Mouse (Mus musculus) ES-E14 (cell line): ENCODE data around the gene Bpi.

Source experiments
- CHD2 ChIP-seq: IDR thresholded peaks from 2 replicates; pipeline ENCODE4 v1.6.1; 2014; ENCODE audit warnings: mild to moderate bottlenecking, low read depth, low read length, inconsistent platforms
- ZC3H11A ChIP-seq: IDR thresholded peaks from 2 replicates; pipeline ENCODE4 v1.6.1; 2012; ENCODE audit warnings: low read depth, mild to moderate bottlenecking, inconsistent platforms, low read length, borderline replicate concordance

DNA sequence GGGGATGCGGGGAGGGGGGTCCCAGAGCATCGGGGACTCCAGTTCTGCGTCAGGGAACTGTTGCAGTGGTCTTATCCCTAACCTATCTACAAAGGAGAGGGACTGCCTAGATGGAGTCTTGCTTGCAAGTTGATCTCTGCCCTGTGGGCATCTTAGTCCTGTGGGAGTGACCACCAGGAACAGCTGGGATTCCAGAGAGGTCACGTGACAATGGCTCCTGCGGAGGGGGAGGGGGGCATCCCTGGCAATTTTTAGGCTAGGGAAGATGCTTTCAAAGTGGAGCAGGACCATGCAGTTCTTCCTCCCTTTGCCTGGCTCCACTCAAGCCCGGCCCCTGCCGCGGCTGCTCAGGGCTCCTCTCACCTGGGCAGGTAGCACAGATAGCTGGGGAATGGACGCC, 48.1 kb upstream of the Bpi start:
- TF ChIP-seq ZC3H11A (no peak), CHD2 (no peak)
